Mouse (Mus musculus) cerebellum, postnatal 36 days (tissue): ENCODE results near the gene Mtx1.
A peak's percentile ranks its signal among the peaks of the same experiment; 100 is the strongest.
"Not testable (repeated sequence)": the region's sequence is repeated elsewhere in the genome, so short reads cannot be mapped to it uniquely, and the experiment has no call there.

Experiments
- DNase-seq, 2 experiments: peaks; one replicate each; pipeline ENCODE4 v3.0.0; 2021 to 2022; ENCODE audit warnings: mixed read lengths in 2 of 2

Gene Mtx1

DNA sequence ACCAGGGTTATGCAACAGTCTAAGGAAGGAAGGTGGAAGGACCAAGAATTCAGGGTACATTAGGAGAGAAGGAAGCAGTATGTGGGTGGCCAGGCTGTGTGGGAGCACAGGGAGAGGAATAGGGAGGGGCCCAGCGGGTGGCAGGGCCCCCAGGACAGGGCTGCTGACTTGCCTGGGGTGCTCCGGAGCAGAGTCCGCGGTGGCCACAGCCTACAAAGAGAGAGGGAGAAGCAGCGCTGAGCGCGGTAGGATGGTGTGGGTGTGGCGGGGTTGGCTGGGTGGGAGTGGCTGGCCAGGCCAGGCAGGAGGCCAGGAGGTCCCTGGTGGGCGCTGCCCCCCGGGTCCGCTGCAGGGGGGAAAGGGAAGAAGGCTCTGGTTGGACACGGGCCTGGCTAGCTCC lies 11.6 kb upstream of the Mtx1 start:
- DNase-seq: no peak

DNA sequence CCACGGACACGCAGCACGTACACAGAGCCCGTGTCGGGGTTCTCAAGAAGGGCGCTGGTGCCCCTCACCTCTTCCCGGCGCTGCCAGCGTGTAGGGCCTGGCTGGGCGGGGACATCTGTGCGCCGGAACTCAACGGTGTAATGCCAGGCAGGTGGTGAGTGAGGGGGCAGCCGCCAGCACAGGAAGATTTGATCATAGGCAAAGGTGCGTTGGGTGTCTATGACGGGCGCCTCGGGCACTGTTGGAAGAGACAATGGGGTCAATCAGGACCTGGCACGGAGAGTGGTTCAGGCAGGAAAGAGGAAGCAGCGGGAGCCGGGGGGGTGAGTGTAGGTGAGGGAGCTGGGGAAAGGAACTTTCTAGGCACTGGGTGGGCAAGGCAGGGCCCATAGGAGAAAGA lies 10.8 kb upstream of the Mtx1 start:
- no peak for DNase-seq

DNA sequence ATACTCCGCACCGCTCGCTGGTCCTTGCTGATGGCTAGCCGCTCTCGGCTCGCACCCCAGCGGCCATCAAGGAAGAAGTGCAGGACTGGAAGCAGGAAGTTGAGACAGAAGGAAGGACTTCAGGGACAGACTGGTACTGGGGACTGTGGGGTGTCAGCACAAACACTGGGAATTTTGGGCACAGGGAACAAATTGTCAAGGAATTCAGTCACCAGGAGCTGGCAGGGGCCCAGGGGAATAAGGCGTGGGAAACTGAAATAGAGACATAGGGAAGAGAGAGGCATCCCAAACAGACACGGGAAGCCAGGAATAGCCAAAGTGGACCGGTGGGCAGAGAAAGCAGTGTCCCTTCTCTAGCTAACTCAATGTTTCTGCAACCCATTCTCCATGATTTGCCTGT lies 9.6 kb upstream of the Mtx1 start:
- no peak for DNase-seq

DNA sequence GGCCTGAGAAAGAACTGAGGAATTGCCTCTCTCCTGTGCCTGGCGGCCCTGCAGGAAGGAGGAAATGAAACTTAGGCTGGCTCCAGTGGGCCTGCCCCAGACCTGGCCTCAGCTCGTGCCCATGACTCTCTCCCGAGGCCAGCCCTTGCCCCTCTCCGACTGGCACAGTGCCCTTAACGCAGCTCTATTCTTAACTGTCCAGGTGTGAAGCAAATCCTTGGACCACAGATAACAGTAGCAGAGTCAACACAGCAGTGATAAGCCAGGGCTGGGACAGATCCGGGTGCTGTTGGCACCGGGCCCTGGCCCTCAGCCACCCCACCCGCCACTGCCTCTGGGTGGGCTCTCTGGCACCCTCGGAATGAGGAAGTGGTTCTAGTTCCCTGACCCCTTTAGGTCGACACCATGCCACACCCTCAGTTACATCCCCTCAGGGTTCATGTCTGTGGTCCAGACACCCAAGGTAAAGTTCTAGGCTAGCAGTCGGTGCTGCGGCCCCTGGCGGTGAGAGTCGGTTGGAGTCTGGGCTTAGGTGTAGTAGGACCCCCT lies 6.7 kb upstream of the Mtx1 start:
- no peak for DNase-seq

DNA sequence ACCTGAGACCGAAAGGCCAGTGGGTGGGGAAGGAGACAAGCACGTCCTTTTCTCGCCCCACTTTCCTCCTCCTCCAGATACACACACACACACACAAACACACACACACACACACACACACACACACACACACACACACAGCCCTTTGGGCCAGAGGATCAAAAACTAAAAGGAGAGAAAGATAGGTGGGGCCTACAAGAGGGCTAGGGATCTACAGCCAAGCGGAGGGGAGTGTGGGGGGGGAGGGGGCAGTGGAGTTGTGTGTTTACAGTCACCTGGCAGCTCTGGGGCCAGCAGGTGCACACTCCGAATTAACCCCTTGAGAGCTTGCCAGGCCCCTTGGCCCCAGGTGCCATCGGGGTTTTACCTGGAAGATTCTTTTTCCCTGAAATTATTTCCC lies 5.7 kb upstream of the Mtx1 start:
- DNase-seq: no peak

DNA sequence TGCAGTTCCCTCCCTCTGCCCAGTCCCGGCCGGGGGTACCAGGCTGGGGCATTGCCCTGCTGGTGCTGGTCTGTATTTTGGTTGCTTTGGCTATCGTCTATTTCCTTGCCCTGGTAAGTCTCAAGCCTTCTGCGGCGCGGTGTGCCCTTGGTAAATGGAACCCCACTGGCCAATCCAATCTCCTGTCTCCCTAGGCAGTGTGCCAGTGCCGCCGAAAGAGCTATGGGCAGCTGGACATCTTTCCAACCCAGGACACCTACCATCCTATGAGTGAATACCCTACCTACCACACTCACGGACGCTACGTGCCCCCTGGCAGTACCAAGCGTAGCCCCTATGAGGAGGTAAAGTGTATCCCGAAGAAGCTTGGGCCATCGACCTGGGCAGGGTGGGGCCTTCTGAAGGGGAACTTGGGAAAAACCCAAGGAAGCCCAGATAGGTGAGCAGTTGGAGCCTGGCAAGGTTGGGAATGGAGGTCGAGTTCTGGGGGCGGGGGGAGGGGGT lies 4.9 kb upstream of the Mtx1 start:
- no peak for DNase-seq

DNA sequence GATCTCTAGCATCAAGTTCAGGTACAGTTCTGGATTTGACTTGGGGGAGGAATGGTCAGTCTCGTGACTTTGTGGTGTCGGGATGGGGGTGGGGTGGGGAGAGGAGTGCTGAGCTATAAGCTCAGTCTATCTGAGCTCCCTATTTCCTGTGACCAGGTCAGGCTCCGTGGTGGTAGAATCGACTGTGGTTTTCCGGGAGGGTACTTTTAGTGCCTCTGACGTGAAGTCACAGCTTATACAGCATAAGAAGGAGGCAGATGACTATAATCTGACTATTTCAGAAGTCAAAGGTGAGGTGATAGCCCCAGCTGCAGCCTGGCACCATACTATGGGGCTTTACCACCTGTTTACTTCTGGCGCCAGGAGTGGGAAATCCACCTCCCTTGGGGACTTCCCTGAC lies 4.5 kb upstream of the Mtx1 start:
- no peak for DNase-seq

DNA sequence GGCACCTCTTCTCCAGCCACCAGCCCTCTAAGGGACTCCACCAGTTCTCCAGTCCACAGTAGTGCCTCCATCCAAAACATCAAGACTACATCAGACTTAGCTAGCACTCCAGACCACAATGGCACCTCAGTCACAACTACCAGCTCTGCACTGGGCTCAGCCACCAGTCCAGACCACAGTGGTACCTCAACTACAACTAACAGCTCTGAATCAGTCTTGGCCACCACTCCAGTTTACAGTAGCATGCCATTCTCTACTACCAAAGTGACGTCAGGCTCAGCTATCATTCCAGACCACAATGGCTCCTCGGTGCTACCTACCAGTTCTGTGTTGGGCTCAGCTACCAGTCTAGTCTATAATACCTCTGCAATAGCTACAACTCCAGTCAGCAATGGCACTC lies 3.7 kb upstream of the Mtx1 start:
- DNase-seq: no peak

DNA sequence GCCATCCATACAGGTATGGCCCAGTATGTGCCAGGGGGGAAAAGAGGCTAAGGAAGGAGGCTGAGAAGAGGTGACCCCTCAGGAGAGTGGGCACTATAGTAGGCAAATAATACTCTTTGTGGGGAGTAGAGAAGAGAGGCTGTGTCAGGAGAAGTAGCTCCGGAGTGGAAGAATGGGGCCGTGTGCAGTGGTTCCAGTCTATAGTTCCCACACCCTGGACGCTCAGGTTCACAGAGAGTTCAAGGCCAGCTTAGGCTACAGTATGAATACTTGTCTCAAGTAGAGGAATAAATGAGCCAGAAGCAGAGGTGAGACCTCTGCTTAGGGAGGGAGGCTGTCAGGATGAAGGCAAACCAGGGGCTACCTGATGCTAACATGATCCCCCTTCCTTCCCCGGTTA lies 2.4 kb upstream of the Mtx1 start:
- no peak for DNase-seq

DNA sequence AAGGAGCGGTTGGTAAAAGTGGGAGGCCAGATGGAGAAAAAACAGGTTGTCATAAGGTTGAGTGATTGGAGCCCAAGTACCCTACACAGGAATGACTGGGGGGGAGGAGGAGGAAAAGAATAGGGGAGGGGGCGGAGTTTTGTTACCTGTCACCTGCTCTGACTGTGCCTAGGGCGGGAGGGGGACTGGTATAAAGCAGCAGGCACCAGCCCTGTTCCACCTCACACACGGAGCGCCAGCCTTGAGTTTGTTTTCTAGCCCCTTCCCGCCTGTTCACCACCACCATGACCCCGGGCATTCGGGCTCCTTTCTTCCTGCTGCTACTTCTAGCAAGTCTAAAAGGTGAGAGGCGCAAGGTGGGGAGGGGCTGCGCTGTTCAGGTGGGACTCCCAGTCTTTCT lies 1.9 kb upstream of the Mtx1 start, which contains the start of gene Muc1:
Gene Muc1 (plus strand): TSS at position 222 of the 400 bp plus-strand sequence.
- DNase-seq: no peak

DNA sequence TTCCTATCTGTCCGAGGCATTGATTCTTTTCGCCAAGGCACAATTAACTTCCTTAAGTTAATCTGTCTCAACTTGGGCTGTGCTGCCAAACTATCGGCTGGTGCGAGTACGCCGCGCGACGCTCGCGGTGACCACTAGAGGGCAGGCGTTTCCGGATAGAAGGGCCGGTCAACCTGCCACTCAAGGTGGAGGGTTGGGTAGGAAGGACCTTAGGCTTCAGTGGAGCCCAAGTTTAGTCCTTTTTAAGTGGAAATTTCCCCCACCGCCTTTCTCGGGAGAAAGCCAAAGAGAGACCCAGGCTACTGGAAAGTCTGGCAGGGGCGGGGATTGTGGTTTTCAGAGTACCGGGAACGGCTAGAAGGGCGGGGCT lies 1.3 kb upstream of the Mtx1 start:
- peak; percentile 87 to 90 for DNase-seq

DNA sequence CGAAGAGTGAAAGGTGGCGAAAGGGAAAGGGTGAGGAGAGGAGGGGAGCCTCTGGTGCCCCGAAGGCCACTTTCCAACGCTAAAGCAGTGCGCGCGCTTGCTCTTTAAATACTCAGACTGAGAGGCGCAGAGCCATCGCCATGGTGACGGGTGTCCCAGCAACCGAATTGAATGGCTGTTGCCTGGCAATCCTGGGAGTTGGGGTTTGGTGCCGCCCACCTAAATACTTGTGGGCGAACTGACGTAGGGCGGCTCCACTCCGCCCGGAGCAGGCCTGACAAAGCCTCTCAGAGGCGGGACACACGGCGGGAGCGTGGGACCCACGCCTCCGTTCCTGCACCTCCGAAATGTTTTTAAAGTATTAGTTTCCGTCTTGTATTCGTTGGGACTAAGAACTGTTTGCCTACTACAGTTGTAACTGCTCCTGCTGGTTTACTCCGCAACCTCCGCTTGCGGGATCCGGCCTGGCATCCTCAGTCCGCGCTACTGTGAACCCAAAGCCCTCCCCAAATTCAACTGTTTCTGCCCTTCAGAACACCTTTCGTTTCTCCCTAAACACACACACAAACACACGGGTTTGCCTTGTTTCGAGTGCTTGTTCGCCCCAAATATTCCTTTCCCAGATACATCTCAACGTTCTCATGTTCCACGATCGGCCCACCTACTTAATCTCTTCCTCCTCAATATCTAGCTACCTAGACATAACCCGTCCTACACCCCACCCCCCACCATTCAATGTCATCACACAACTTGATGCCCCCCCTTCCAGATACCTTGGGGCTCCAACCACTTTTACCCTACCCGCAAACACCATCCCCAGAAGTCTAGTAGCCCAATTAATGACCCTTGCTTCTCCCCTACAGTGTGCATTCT lies 655 bp upstream of the Mtx1 start:
- DNase-seq: peak; percentile 41 to 54

DNA sequence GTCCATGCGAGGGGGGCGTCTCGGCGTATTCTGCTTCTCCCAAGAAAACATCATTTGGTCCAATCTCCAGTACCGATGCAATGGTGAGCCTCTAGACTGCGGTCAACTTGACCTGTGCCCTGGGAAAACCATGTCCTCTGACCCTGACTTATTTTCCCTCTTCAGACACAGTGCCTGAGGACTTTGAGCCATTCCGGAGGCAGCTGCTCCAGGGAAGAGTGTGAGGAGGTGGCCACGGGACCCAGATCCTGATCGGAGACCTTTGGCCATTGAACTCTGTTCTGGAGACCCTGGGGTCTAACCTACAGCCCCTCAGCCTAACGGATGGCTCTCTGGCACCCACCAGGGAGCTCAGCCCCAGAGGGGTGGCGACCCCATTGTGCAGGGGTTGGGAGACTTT lies 527 bp downstream of the Mtx1 start:
- DNase-seq: no peak

DNA sequence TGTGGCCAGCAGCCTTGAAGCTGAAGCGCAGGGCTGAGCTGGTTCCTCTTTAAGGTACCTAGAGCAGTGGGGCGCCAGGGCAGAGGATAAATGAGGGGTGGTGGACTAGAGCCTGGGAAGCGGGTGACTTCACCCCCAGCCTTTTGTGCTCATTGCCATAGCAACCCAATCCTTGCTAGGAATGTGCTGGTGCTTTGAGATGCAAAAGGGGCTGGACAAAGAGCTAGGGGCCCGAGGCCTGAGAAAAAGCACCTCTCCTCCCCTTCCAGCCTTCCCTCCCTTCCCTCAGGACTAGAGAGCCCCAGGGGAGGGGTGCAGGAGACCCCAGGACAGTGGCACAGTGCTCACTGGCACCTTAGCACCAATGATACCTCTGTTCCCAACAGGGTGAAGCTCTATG lies 970 bp downstream of the Mtx1 start:
- no peak for DNase-seq

DNA sequence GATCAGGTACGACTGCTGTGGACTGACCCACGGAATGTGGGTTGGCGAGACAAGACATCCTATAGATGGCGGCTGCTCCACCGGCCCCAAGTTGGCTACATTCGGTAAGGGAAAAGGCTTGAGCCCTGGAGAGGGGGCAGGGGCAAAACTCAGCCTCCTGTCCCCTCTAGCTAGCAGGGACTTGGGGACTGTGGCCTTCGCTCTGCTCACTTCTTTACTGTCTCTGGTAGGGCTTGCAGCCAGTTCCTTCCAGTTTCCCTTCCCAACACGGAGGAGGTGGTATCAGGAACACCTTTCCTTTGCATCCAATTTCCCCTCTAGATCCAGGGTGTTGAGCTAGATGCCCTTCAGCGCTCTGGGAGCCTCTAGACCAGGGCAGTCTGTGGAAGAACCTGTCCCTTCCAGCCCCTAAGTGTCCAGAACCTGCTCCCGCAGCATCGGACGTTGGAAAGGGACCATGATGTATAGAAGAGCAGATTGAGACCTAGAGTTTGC lies 1.5 kb downstream of the Mtx1 start:
- no peak for DNase-seq

DNA sequence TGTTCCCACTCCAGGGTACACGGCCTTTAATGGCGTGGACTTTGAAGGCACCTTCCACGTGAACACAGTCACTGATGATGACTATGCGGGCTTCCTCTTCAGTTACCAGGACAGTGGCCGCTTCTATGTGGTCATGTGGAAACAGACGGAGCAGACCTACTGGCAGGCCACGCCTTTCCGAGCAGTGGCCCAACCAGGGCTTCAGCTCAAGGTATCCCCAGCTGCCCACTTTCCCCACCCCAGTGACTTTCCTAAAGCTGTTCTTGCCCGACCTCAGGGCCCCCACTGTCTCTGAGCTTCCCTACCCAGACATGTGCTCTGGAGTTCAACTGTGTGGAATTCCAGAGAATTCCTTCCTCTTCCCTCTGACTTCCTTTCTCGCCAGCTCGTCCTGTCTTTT lies 2.1 kb downstream of the Mtx1 start:
- no peak for DNase-seq

DNA sequence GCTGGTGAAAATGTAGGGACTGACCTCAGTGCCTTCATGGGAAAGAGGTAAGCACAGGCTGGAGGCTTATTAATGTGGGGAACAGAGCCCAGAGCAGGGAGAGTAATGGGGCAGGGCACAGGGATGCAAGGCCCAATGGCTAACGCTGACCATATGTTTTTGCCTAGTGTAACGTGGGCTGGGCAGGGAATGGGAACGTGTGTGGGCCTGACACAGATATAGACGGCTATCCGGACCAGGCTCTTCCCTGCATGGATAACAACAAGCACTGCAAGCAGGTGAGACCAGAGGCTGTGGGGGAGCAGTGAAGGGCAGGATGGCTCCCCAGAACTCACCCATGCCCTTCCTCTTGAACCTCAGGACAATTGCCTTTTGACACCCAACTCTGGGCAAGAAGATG lies 5.7 kb downstream of the Mtx1 start:
- no peak for DNase-seq

DNA sequence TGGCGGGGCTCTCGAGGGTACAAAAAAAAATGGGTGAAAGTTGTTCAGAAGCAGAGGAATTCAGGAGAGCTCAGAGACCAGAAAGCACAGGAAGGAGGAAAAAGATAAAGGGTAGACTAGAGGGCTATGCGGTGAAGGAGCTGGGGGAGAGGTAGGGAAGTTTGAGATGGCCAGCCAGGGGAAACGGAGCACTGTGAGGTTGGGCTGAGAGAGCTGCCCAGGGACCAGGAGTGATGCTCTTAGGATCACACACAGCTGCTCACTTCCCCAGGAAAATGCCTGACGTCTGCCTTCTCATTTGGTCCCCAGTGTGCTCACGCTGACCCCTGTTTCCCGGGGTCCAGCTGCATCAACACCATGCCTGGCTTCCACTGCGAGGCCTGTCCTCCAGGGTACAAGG lies 7.3 kb downstream of the Mtx1 start:
- DNase-seq: no peak

DNA sequence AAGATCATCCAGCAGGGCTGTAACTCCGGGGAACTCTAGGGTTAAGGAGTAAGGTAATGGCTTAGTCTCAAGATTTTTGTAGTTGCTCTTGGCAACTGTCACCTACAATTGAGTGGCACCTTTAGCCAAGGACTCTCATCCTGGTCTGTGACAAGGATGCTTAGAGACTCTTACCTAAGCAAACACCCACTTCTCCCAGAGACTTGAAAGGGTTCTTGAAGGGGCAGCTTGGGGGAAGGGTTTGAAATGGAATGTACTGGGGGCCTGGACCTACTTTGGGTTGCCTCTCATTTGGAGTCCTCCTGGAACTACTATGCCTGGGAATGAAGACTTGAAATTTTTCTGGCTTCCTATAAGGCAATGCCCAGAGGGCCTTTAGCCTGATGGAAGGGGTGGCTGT lies 8.6 kb downstream of the Mtx1 start:
- DNase-seq: no peak

DNA sequence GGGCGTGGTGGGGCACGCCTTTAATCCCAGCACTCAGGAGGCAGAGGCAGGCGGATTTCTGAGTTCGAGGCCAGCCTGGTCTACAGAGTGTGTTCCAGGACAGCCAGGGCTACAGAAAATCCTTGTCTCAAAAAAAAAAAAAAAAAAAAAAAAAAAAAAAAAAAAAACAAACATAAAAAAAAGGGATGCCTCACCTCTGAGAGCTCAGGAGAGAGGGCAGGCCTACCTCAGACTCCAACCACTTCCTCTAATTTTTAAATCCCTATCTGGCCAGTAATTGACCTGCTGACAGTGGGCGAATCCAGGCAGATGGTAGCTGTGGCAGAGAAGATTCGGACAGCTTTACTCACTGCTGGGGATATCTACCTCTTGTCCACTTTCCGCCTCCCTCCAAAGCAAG lies 10.5 kb downstream of the Mtx1 start:
- not testable (repeated sequence) for DNase-seq

DNA sequence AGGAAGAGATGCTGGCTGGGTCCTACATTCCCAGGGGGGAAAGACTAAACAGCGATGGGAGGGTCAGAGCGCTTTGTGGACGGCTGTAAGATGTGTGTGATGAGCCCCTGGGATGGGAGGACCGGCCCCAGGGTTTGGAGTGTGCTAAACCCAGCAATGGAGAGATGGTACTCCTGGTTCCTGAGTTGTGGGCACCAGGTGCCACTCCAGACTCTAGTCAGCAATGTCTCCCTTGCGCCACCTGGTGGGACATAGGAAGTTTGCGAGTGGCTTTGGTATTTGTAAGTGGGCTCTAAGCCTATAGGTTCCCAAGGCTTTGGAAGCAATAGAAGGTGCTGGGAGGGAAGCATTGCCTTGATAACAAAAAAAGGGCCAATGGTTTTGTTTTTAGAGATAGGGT lies 11.0 kb downstream of the Mtx1 start:
- peak; percentile 87 to 91 for DNase-seq

DNA sequence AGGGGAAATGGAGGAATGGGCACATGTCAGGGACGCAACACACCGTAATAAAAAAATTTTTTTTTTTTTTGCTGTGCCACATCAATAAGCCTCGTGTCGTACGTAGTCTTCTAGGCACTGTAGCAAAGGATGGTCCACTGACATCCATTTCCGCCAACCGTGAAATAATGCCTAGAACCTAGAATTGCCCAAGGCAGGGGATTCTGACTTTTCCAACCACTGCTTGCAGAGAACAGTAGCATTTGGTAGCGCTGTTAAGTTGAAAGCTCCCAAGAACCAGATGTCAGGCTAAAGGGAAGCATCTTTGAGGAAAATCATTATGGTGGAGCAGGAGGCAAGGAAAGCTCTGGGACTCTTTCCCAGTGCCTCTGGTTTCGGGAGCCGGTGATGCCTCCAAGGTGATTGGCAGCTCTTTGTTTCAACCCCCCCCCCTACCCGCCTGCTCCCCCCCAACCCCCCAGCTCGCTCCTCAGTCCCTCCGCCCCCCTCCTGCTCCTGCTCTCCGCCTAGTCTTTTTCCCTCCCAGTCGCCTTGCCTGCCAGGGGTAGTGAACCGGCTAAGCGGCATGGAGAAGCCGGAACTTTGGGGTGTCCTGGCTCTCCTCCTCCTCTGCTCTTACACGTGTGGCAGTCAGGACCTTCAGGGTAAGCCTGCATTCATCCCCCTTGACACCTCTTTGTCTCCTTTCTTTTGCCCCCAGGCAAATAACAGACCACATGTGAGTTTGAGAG lies 12.0 kb downstream of the Mtx1 start, which contains the start of gene Thbs3:
Gene Thbs3 (plus strand): TSS at position 500 of the 731 bp plus-strand sequence.
- no peak for DNase-seq

DNA sequence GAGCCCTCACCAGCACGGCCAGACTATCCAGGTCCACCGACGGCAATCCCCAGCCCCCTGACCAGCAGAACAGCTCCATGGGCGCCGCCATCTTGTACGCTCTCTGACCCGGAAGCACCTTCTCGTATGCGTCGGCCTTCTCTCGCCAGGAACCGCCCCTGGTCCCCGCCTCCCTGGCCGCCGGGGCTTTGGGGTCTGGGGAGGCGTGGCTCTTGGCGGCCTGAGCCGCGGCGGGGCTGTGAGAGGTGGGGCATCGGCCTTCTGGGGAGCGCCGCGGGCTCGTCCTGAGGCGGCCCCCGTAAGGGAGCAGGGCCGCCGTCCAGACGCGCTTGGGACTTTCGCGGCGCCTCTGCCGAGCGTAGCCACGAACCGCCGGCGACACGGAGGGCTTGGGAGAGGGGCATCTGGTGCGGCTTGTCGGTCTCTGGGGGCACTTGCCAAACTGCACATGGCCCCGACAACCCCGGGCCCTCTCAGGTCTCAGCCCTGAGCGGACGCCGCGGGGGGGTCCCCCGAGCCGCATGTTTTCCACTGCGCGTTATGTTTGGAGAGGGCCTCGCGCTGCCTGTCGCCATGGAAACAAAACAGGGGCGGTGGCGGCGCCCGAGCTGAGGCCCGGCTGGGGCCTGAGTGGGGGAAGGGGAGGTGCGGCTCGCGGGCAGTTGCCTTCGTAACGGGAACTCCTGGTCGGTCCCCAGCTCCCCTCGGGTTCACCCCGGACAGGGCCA lies 12.9 kb downstream of the Mtx1 start:
- peak; percentile 85 to 88 for DNase-seq
